Mouse (Mus musculus) bone marrow macrophage, adult 2 months (primary cell): ENCODE measurements at regions not wholly inside any gene's neighbourhood (a gene's known extent, or its start where the extent isn't known, plus 50 kb on each side); places are given as distances from the start of the nearest gene placed in this dataset.

Source experiments
- CTCF ChIP-seq: IDR thresholded peaks from 2 replicates; pipeline ENCODE4 v1.5.1; 2012; ENCODE audit warnings: low read depth, mild to moderate bottlenecking, low read length, moderate library complexity
- POLR2A ChIP-seq: IDR thresholded peaks from 2 replicates; pipeline ENCODE4 v1.6.1; 2012; ENCODE audit warnings: mild to moderate bottlenecking, low read depth, low read length, borderline replicate concordance

GRCm38 (mm10) chr17:48790526-48790925 lies 141.7 kb upstream of the Lrfn2 start:
- TF ChIP-seq CTCF (no peak), POLR2A (no peak)
